Mouse (Mus musculus) heart, postnatal 10 days (tissue): ENCODE results near the gene 4933424G06Rik. TPM values are rescaled to one million over a fixed set of nuclear protein-coding genes. Genes with fewer than 3 reads are reported as not detected.
A peak's percentile ranks its signal among the peaks of the same experiment; 100 is the strongest.
"Not testable (repeated sequence)": the region's sequence is repeated elsewhere in the genome, so short reads cannot be mapped to it uniquely, and the experiment has no call there.

Experiments
- DNase-seq, 2 experiments: peaks; one replicate each; pipeline ENCODE4 v3.0.0; 2021
- intact Hi-C: fragments of 180-260 bp; cut with DNase I; formaldehyde crosslinking; loops from one replicate; pipeline ENCODE4 v1.15.1; 2025
- total RNA-seq, 2 experiments: library from RNA; stranded (reverse); gene quantifications; 2 replicates each; pipeline ENCODE4 v1.2.3; 2021

Gene 4933424G06Rik
- total RNA-seq: not detected

- DNase-seq: peak; percentile 98 to 99
- intact Hi-C loops: loop anchor here (2.0 kb wide), 1 partner anchor 17 kb away; no protein-coding TSS in a partner anchor
Measured at GRCm38 (mm10) chr1:36709854-36710280, at the start of gene 4933424G06Rik. TSS of gene 4933424G06Rik (plus strand) at chr1:36710149.

- intact Hi-C loops: loop anchor here (1.0 kb wide), 1 partner anchor 117 kb away; the partner anchor contains the start of gene Ankrd39
- DNase-seq: peak; percentile 26 to 41
Measured at GRCm38 (mm10) chr1:36664457-36664856, 45.5 kb upstream of the 4933424G06Rik start.

- no peak for DNase-seq
- intact Hi-C loops: no loop called here
Measured at GRCm38 (mm10) chr1:36665165-36665723, 44.7 kb upstream of the 4933424G06Rik start.

GRCm38 (mm10) chr1:36665934-36666333, 44.0 kb upstream of the 4933424G06Rik start:
- intact Hi-C loops: no loop called here
- no peak for DNase-seq

- DNase-seq, intact Hi-C loops: not testable (repeated sequence)
Measured at GRCm38 (mm10) chr1:36668007-36668406, 41.9 kb upstream of the 4933424G06Rik start.

- DNase-seq: no peak
- intact Hi-C loops: no loop called here
Measured at GRCm38 (mm10) chr1:36670256-36670655, 39.7 kb upstream of the 4933424G06Rik start.

GRCm38 (mm10) chr1:36671260-36671659, 38.7 kb upstream of the 4933424G06Rik start:
- DNase-seq: no peak
- intact Hi-C loops: no loop called here

- intact Hi-C loops: no loop called here
- no peak for DNase-seq
Measured at GRCm38 (mm10) chr1:36672648-36673350, 37.1 kb upstream of the 4933424G06Rik start.

GRCm38 (mm10) chr1:36674936-36675335, 35.0 kb upstream of the 4933424G06Rik start:
- no peak for DNase-seq
- intact Hi-C loops: no loop called here

GRCm38 (mm10) chr1:36680893-36681292, 29.1 kb upstream of the 4933424G06Rik start:
- DNase-seq: no peak
- intact Hi-C loops: no loop called here

- DNase-seq: no peak
- intact Hi-C loops: loop anchor here (2.0 kb wide), 1 partner anchor 46 kb away; no protein-coding TSS in a partner anchor
Measured at GRCm38 (mm10) chr1:36682620-36683355, 27.2 kb upstream of the 4933424G06Rik start, which contains the start of gene Fam178b. TSS of gene Fam178b (minus strand) at chr1:36683183.

- DNase-seq: peak; percentile 86 to 87
- intact Hi-C loops: loop anchor here (1.0 to 2.0 kb wide), 2 partner anchors 47 to 137 kb away; partner anchors contain the start of gene Ankrd39
Measured at GRCm38 (mm10) chr1:36683810-36684467, 26.0 kb upstream of the 4933424G06Rik start.

- DNase-seq: no peak
- intact Hi-C loops: no loop called here
Measured at GRCm38 (mm10) chr1:36690671-36691235, 19.2 kb upstream of the 4933424G06Rik start.

- DNase-seq: peak; percentile 98 to 99
- intact Hi-C loops: loop anchor here (2.0 kb wide), 1 partner anchor 17 kb away; no protein-coding TSS in a partner anchor
Measured at GRCm38 (mm10) chr1:36691271-36692155, 18.4 kb upstream of the 4933424G06Rik start, which contains the start of gene Cox5b. TSS of gene Cox5b (plus strand) at chr1:36691449.

GRCm38 (mm10) chr1:36694871-36695270, 15.1 kb upstream of the 4933424G06Rik start:
- intact Hi-C loops: no loop called here
- DNase-seq: no peak

- intact Hi-C loops: no loop called here
Measured at GRCm38 (mm10) chr1:36696411-36696810, 13.5 kb upstream of the 4933424G06Rik start.

GRCm38 (mm10) chr1:36697030-36697429, 12.9 kb upstream of the 4933424G06Rik start:
- no peak for DNase-seq
- intact Hi-C loops: no loop called here

More at GRCm38 (mm10) chr1:36696411-36696810, 13.5 kb upstream of the 4933424G06Rik start:
- no peak for DNase-seq

- intact Hi-C loops: no loop called here
- no peak for DNase-seq
Measured at GRCm38 (mm10) chr1:36707166-36707565, 2.8 kb upstream of the 4933424G06Rik start.

GRCm38 (mm10) chr1:36707797-36708196, 2.2 kb upstream of the 4933424G06Rik start:
- no peak for DNase-seq
- intact Hi-C loops: loop anchor here (2.0 kb wide), 1 partner anchor 15 kb away; no protein-coding TSS in a partner anchor
